Mouse (Mus musculus): Measurements from ENCODE around the gene Padi3.

Gene Padi3

GRCm38 (mm10) chr4:140810458-140811260, at the start of gene Padi3:
Padi3 (minus strand) TSS chr4:140810648.
- no peak for DNase-seq

- DNase-seq = peak; percentile 52 to 54
Measured at GRCm38 (mm10) chr4:140859291-140859690, 48.8 kb upstream of the Padi3 start.

GRCm38 (mm10) chr4:140857813-140858212, 47.4 kb upstream of the Padi3 start:
- no peak for DNase-seq

GRCm38 (mm10) chr4:140857041-140857440, 46.6 kb upstream of the Padi3 start:
- DNase-seq = no peak

GRCm38 (mm10) chr4:140855151-140855550, 44.7 kb upstream of the Padi3 start:
- no peak for DNase-seq

- DNase-seq = no peak
Measured at GRCm38 (mm10) chr4:140854455-140854864, 44.0 kb upstream of the Padi3 start.

- no peak for DNase-seq
Measured at GRCm38 (mm10) chr4:140853626-140854025, 43.2 kb upstream of the Padi3 start.

- no peak for DNase-seq
Measured at GRCm38 (mm10) chr4:140849310-140849709, 38.9 kb upstream of the Padi3 start.

GRCm38 (mm10) chr4:140845666-140846065, 35.2 kb upstream of the Padi3 start, which contains the start of gene Padi1:
Padi1 (minus strand) TSS chr4:140845778.
- DNase-seq = no peak

GRCm38 (mm10) chr4:140844991-140845390, 34.5 kb upstream of the Padi3 start:
- DNase-seq = no peak

- DNase-seq = no peak
Measured at GRCm38 (mm10) chr4:140843670-140844280, 33.3 kb upstream of the Padi3 start.

GRCm38 (mm10) chr4:140842909-140843308, 32.5 kb upstream of the Padi3 start:
- DNase-seq = no peak

- DNase-seq = no peak
Measured at GRCm38 (mm10) chr4:140837879-140838278, 27.4 kb upstream of the Padi3 start.

- DNase-seq = no peak
Measured at GRCm38 (mm10) chr4:140836208-140836866, 25.9 kb upstream of the Padi3 start.

- DNase-seq = peak in 1 of 2 experiments; percentile 15
Measured at GRCm38 (mm10) chr4:140835682-140836081, 25.2 kb upstream of the Padi3 start.

GRCm38 (mm10) chr4:140834327-140834934, 24.0 kb upstream of the Padi3 start:
- no peak for DNase-seq

GRCm38 (mm10) chr4:140832821-140833220, 22.4 kb upstream of the Padi3 start:
- DNase-seq = no peak

GRCm38 (mm10) chr4:140831808-140832207, 21.4 kb upstream of the Padi3 start:
- no peak for DNase-seq

- DNase-seq = peak in 1 of 2 experiments; percentile 17
Measured at GRCm38 (mm10) chr4:140827237-140827636, 16.8 kb upstream of the Padi3 start.

GRCm38 (mm10) chr4:140825942-140826341, 15.5 kb upstream of the Padi3 start:
- DNase-seq = peak; percentile 12 to 31

- DNase-seq = peak; percentile 78 to 79
Measured at GRCm38 (mm10) chr4:140821988-140822387, 11.5 kb upstream of the Padi3 start.

GRCm38 (mm10) chr4:140817413-140817812, 7.0 kb upstream of the Padi3 start:
- DNase-seq = no peak
